Mouse (Mus musculus) G1E (cell line): ENCODE data around the gene Ints3. TPM values are rescaled to one million over a fixed set of nuclear protein-coding genes. Genes with fewer than 3 reads are reported as not detected.

Experiments used
- ATAC-seq: 2 replicates; pipeline ENCODE4 v1.8.0; 2016; ENCODE audit warnings: mild to moderate bottlenecking; ENCODE audit not compliant: insufficient number of reproducible peaks, poor library complexity, low FRiP score, severe bottlenecking; ENCODE audit errors: extremely low read depth
- DNase-seq: peaks from one replicate; pipeline ENCODE4 v3.0.0; 2012; ENCODE audit warnings: low spot score
- H3K27me3 ChIP-seq: 2 replicates; pipeline ENCODE4 v1.6.1; 2012; ENCODE audit warnings: mild to moderate bottlenecking, low read length, inconsistent platforms; ENCODE audit not compliant: insufficient read depth
- H3K36me3 ChIP-seq: replicated peaks from 2 replicates; pipeline ENCODE3; 2012; ENCODE audit warnings: mild to moderate bottlenecking, inconsistent platforms
- H3K4me1 ChIP-seq: 2 replicates; pipeline ENCODE4 v1.6.1; 2012; ENCODE audit warnings: low read depth, low read length, inconsistent platforms, mixed read lengths; ENCODE audit not compliant: insufficient read depth
- H3K4me3 ChIP-seq: 2 replicates; pipeline ENCODE4 v1.5.1; 2012; ENCODE audit warnings: low read depth, mild to moderate bottlenecking, inconsistent platforms, low read length, moderate library complexity, mixed read lengths
- H3K9me3 ChIP-seq: replicated peaks from 2 replicates; pipeline ENCODE4 v1.6.1; 2012; ENCODE audit warnings: inconsistent platforms
- CTCF ChIP-seq: IDR thresholded peaks from 2 replicates; pipeline ENCODE4 v1.5.1; 2012; ENCODE audit warnings: low read depth, low read length, inconsistent platforms, mixed read lengths
- GATA1 ChIP-seq: IDR thresholded peaks from 2 replicates; pipeline ENCODE4 v1.6.1; 2012; ENCODE audit warnings: borderline replicate concordance, low read length, inconsistent platforms, mixed read lengths
- GATA2 ChIP-seq: IDR thresholded peaks from 2 replicates; pipeline ENCODE4 v1.6.1; 2012; ENCODE audit warnings: low read depth, low read length, inconsistent platforms, borderline replicate concordance
- POLR2AphosphoS5 ChIP-seq: IDR thresholded peaks from 2 replicates; pipeline ENCODE4 v1.6.1; 2012; ENCODE audit warnings: low read depth, low read length, inconsistent platforms; ENCODE audit not compliant: insufficient replicate concordance
- TAL1 ChIP-seq: conservative IDR thresholded peaks from 2 replicates; pipeline ENCODE4 v1.6.1; 2012; ENCODE audit warnings: low read depth, low read length, inconsistent platforms, mixed read lengths
- polyA plus RNA-seq: library from polyadenylated mRNA; stranded (reverse); fragments of >175 nt; gene quantifications from 2 replicates; pipeline ENCODE4 v1.2.3, GENCODE M21; 2012
- total RNA-seq, 2 experiments: library from RNA; stranded (forward) in 1 of 2; stranded (reverse) in 1 of 2; fragments of 200-1000 nt in 1 of 2; fragments of >200 nt in 1 of 2; fragmentation: Nextera tagmentation in 1 of 2; gene quantifications; 2 replicates each; pipeline ENCODE4 v1.2.3; 2014 to 2017

The Ints3 gene
- total and polyA plus RNA-seq, 3 experiments: 30.8 to 36.7 (median 36.2) TPM

GRCm38 (mm10) chr3:90446389-90447122 lies 13.1 kb upstream of the Ints3 start:
- ATAC-seq (peak; percentile 90), DNase-seq (peak; percentile 66)
- TF ChIP-seq TAL1: no peak
- no peak for TF ChIP-seq POLR2AphosphoS5
- no peak for TF ChIP-seq CTCF
- TF ChIP-seq GATA1: no peak
- no peak for TF ChIP-seq GATA2

GRCm38 (mm10) chr3:90445417-90446200 lies 12.2 kb upstream of the Ints3 start:
- TF ChIP-seq GATA2 (no peak), TAL1 (no peak), GATA1 (no peak), CTCF (no peak), POLR2AphosphoS5 (no peak)
- ATAC-seq: no peak
- no peaks in the 10 kb centered on the region for H3K27me3 ChIP-seq
- no peaks in the 10 kb centered on the region for H3K9me3 ChIP-seq
- peaks cover 34% of the 10 kb centered on the region for H3K4me1 ChIP-seq
- H3K36me3 ChIP-seq: no peaks in the 10 kb centered on the region
- DNase-seq: no peak
- peak overlapping the region; percentile 13; the same call in 1 of the 2 replicates for H3K4me3 ChIP-seq

More at GRCm38 (mm10) chr3:90446389-90447122, 13.1 kb upstream of the Ints3 start:
- H3K36me3 ChIP-seq: no peaks in the 10 kb centered on the region
- peak overlapping the region; percentile 67 for H3K4me3 ChIP-seq
- peaks cover 8% of the 10 kb centered on the region for H3K27me3 ChIP-seq
- no peaks in the 10 kb centered on the region for H3K9me3 ChIP-seq
- H3K4me1 ChIP-seq: peaks cover 42% of the 10 kb centered on the region

GRCm38 (mm10) chr3:90443977-90444376 lies 10.6 kb upstream of the Ints3 start:
- DNase-seq: no peak
- no peaks in the 10 kb centered on the region for H3K27me3 ChIP-seq
- TF ChIP-seq GATA1 (no peak), TAL1 (no peak), CTCF (no peak), POLR2AphosphoS5 (no peak), GATA2 (no peak)
- peaks cover 35% of the 10 kb centered on the region for H3K4me1 ChIP-seq
- no peaks in the 10 kb centered on the region for H3K9me3 ChIP-seq
- H3K4me3 ChIP-seq: no peak overlapping the region
- no peak for ATAC-seq
- no peaks in the 10 kb centered on the region for H3K36me3 ChIP-seq

- H3K4me1 ChIP-seq: peaks cover 20% of the 10 kb centered on the region
- H3K9me3 ChIP-seq: no peaks in the 10 kb centered on the region
- H3K4me3 ChIP-seq: no peak overlapping the region
- DNase-seq (no peak), ATAC-seq (no peak)
- no peaks in the 10 kb centered on the region for H3K27me3 ChIP-seq
- no peak for TF ChIP-seq GATA1
- no peak for TF ChIP-seq TAL1
- TF ChIP-seq GATA2: no peak
- no peak for TF ChIP-seq CTCF
- TF ChIP-seq POLR2AphosphoS5: no peak
- H3K36me3 ChIP-seq: no peaks in the 10 kb centered on the region
These were observed 7.3 kb upstream of the Ints3 start for GRCm38 (mm10) chr3:90440756-90441155.

- Histone ChIP-seq H3K9me3 (no peaks in the 10 kb centered on the region), H3K4me1 (peaks cover 19% of the 10 kb centered on the region), H3K4me3 (no peak overlapping the region), H3K36me3 (no peaks in the 10 kb centered on the region), H3K27me3 (no peaks in the 10 kb centered on the region)
- no peak for ATAC-seq
- no peak for DNase-seq
- TF ChIP-seq TAL1: no peak
- no peak for TF ChIP-seq GATA2
- TF ChIP-seq GATA1: no peak
- no peak for TF ChIP-seq POLR2AphosphoS5
- TF ChIP-seq CTCF: no peak
These were observed 3.7 kb upstream of the Ints3 start for GRCm38 (mm10) chr3:90437131-90437530.

- DNase-seq (no peak), ATAC-seq (no peak)
These were observed 780 bp upstream of the Ints3 start for GRCm38 (mm10) chr3:90434073-90434730.

More at GRCm38 (mm10) chr3:90434073-90434730, 780 bp upstream of the Ints3 start:
- no peaks in the 10 kb centered on the region for H3K27me3 ChIP-seq
- peaks cover 42% of the 10 kb centered on the region for H3K4me1 ChIP-seq
- H3K9me3 ChIP-seq: no peaks in the 10 kb centered on the region
- peaks cover 16% of the 10 kb centered on the region for H3K36me3 ChIP-seq
- peak overlapping the region; percentile 76 for H3K4me3 ChIP-seq
- TF ChIP-seq GATA1: no peak
- TF ChIP-seq GATA2: no peak
- TF ChIP-seq TAL1: no peak
- no peak for TF ChIP-seq POLR2AphosphoS5
- TF ChIP-seq CTCF: no peak
